Mouse (Mus musculus): Measurements from ENCODE around the gene Nfkbiz. TPM values are rescaled to one million over a fixed set of nuclear protein-coding genes. Genes with fewer than 3 reads are reported as not detected.
A peak's percentile ranks its signal among the peaks of the same experiment; 100 is the strongest.

Gene Nfkbiz
- total and polyA plus RNA-seq, 3 experiments: 1.3 to 2.4 TPM; not detected in 1

- Histone ChIP-seq H3K9ac (ENCODE audit: control insufficient read depth, low read depth, low read length, poor library complexity, severe bottlenecking) (no peak overlapping the region), H3K36me3 (ENCODE audit: control insufficient read depth in 1 of 2, insufficient read depth in 2 of 2, low read length in 2 of 2) (peaks cover 0 to 20% of the 10 kb centered on the region in 2 experiments; a peak in 2 of 4 replicates), H3K27me3 (ENCODE audit: control insufficient read depth in 1 of 2, insufficient read depth in 2 of 2, low read length in 2 of 2) (no peaks in the 10 kb centered on the region), H3K4me3 (ENCODE audit: control insufficient read depth in 1 of 2, insufficient read depth in 1 of 2, low read depth in 2 of 2, low read length in 2 of 2) (no peak overlapping the region), H3K27ac (ENCODE audit: control insufficient read depth, low read depth, low read length) (no peak overlapping the region), H3K79me2 (ENCODE audit: control insufficient read depth, insufficient read depth, low read length, poor library complexity) (peaks cover 6% of the 10 kb centered on the region), H3K4me1 (ENCODE audit: control insufficient read depth in 1 of 2, insufficient read depth in 2 of 2, low read length in 2 of 2) (peaks cover 10 to 14% of the 10 kb centered on the region in 2 experiments), H3K9me3 (replicated peaks; ENCODE audit: insufficient read depth, low read length) (no peaks in the 10 kb centered on the region)
- DNase-seq (ENCODE audit: low read depth, low spot score): no peak
- TF ChIP-seq CHD2 (IDR thresholded peaks at IDR 0.05; ENCODE audit: low read length) (no peak), USF1 (IDR thresholded peaks at IDR 0.05; ENCODE audit: low read depth, low read length) (no peak)
Measured at GRCm38 (mm10) chr16:55835798-55836197, 2.9 kb downstream of the Nfkbiz start.

DNA sequence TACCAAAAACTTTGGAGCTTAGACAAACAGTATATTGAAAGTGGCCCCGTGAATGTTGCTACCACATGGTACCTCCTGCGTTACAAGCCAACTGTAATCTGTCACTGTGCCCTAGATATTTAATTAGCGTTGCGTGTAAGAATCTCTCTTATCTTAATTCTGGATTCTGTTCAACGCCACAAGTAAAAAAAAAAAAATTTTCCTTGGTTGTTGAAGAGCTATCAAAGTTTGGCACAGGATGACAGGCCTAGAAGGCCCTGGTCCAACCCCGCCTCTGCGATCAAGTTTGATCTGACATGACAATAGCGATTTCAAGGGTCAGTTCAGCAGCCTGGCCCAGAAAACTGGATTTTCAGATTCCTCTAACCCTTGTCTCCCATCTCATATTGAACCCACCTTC lies 6.1 kb downstream of the Nfkbiz start:
- peak; percentile 28 for DNase-seq (ENCODE audit: low read depth, low spot score)
- Histone ChIP-seq H3K4me1 (ENCODE audit: control insufficient read depth in 1 of 2, insufficient read depth in 2 of 2, low read length in 2 of 2) (peaks cover 6 to 14% of the 10 kb centered on the region in 2 experiments), H3K9ac (ENCODE audit: control insufficient read depth, low read depth, low read length, poor library complexity, severe bottlenecking) (no peak overlapping the region), H3K36me3 (ENCODE audit: control insufficient read depth in 1 of 2, insufficient read depth in 2 of 2, low read length in 2 of 2) (peaks cover 0 to 14% of the 10 kb centered on the region in 2 experiments; a peak in 2 of 4 replicates), H3K79me2 (ENCODE audit: control insufficient read depth, insufficient read depth, low read length, poor library complexity) (no peaks in the 10 kb centered on the region), H3K4me3 (ENCODE audit: control insufficient read depth in 1 of 2, insufficient read depth in 1 of 2, low read depth in 2 of 2, low read length in 2 of 2) (no peak overlapping the region), H3K27me3 (ENCODE audit: control insufficient read depth in 1 of 2, insufficient read depth in 2 of 2, low read length in 2 of 2) (no peaks in the 10 kb centered on the region), H3K27ac (ENCODE audit: control insufficient read depth, low read depth, low read length) (no peak overlapping the region), H3K9me3 (replicated peaks; ENCODE audit: insufficient read depth, low read length) (no peaks in the 10 kb centered on the region)
- TF ChIP-seq NRF1 (IDR thresholded peaks at IDR 0.05; ENCODE audit: insufficient read depth, low read depth, low read length, poor library complexity, severe bottlenecking) (no peak), RAD21 (IDR thresholded peaks at IDR 0.05; ENCODE audit: low read depth, low read length) (no peak), POLR2A (IDR thresholded peaks at IDR 0.05; ENCODE audit: control insufficient read depth in 1 of 2, insufficient read depth in 1 of 2, low read depth in 1 of 2, low read length in 2 of 2, poor library complexity in 1 of 2) (no peak), HCFC1 (IDR thresholded peaks at IDR 0.05; ENCODE audit: low read depth, low read length) (no peak), SMC3 (IDR thresholded peaks at IDR 0.05; ENCODE audit: low read depth, low read length) (no peak), ELF1 (IDR thresholded peaks at IDR 0.05; ENCODE audit: low read depth, low read length) (no peak), CTCF (IDR thresholded peaks at IDR 0.05 in 2 of 3, conservative IDR thresholded peaks at IDR 0.05 in 1 of 3; ENCODE audit: control insufficient read depth in 1 of 3, insufficient read depth in 1 of 3, low read depth in 2 of 3, low read length in 3 of 3, poor library complexity in 1 of 3, severe bottlenecking in 1 of 3) (no peak), ZMIZ1 (IDR thresholded peaks at IDR 0.05; ENCODE audit: low read depth, low read length) (no peak), RCOR1 (IDR thresholded peaks at IDR 0.05; ENCODE audit: low read depth, low read length) (0 out of 2 replicates have a peak, but pooled peaks have one; percentile 15), TBP (IDR thresholded peaks at IDR 0.05; ENCODE audit: low read depth, low read length) (no peak), ETS1 (IDR thresholded peaks at IDR 0.05; ENCODE audit: low read depth, low read length) (0 out of 2 replicates have a peak, but pooled peaks have one; percentile 18), GATA1 (IDR thresholded peaks at IDR 0.05; ENCODE audit: low read depth, low read length) (0 out of 2 replicates have a peak, but pooled peaks have one; percentile 16), CHD1 (IDR thresholded peaks at IDR 0.05; ENCODE audit: low read depth, low read length) (no peak), MXI1 (IDR thresholded peaks at IDR 0.05; ENCODE audit: low read depth, low read length) (peak; percentile 64), POLR2AphosphoS2 (IDR thresholded peaks at IDR 0.05; ENCODE audit: low read length) (no peak), MAX (IDR thresholded peaks at IDR 0.05; ENCODE audit: low read length) (no peak; the same call in 1 of the 2 replicates), ZC3H11A (IDR thresholded peaks at IDR 0.05; ENCODE audit: low read depth, low read length) (no peak), MAFK (IDR thresholded peaks at IDR 0.05; ENCODE audit: borderline replicate concordance, low read depth, low read length) (no peak), UBTF (IDR thresholded peaks at IDR 0.05; ENCODE audit: borderline replicate concordance, insufficient read depth, low read depth, low read length) (no peak), TCF12 (IDR thresholded peaks at IDR 0.05; ENCODE audit: low read depth, low read length) (no peak), TAL1 (IDR thresholded peaks at IDR 0.05; ENCODE audit: low read length) (no peak), ZNF384 (IDR thresholded peaks at IDR 0.05; ENCODE audit: low read depth, low read length) (peak; percentile 82), MEF2A (IDR thresholded peaks at IDR 0.05; ENCODE audit: extremely low read depth, insufficient replicate concordance, low read depth, low read length, poor library complexity, severe bottlenecking) (no peak), KAT2A (conservative IDR thresholded peaks at IDR 0.05; ENCODE audit: low read depth, low read length) (no peak), NELFE (IDR thresholded peaks at IDR 0.05; ENCODE audit: low read depth, low read length) (no peak), BHLHE40 (IDR thresholded peaks at IDR 0.05; ENCODE audit: borderline replicate concordance, low read depth, low read length) (no peak), USF1 (IDR thresholded peaks at IDR 0.05; ENCODE audit: low read depth, low read length) (no peak), MAZ (IDR thresholded peaks at IDR 0.05; ENCODE audit: low read depth, low read length) (no peak), USF2 (IDR thresholded peaks at IDR 0.05; ENCODE audit: borderline replicate concordance in 1 of 2, insufficient read depth in 1 of 2, low read depth in 1 of 2, low read length in 2 of 2) (no peak), EP300 (IDR thresholded peaks at IDR 0.05; ENCODE audit: low read depth in 1 of 2, low read length in 2 of 2) (peak in 1 of 2 experiments; percentile 28; a peak in 1 of 4 replicates), GABPA (IDR thresholded peaks at IDR 0.05; ENCODE audit: low read depth, low read length) (no peak)
